Mouse (Mus musculus) adipocyte (in vitro differentiated cells): ENCODE results near the gene Mthfd2.
"Not testable (repeated sequence)": the region's sequence is repeated elsewhere in the genome, so short reads cannot be mapped to it uniquely, and the experiment has no call there.

ENCODE experiments used
- DNase-seq: peaks from one replicate; pipeline ENCODE4 v3.0.0-alpha.2; 2016; ENCODE audit warnings: low spot score

Mthfd2 gene

GRCm38 (mm10) chr6:83325525-83326393 lies at the start of gene Mthfd2, which contains the start of gene Mob1a:
TSS of gene Mthfd2 (minus strand) at chr6:83325908.
TSS of gene Mob1a (plus strand) at chr6:83326016.
- DNase-seq: peak; percentile 98

DNA sequence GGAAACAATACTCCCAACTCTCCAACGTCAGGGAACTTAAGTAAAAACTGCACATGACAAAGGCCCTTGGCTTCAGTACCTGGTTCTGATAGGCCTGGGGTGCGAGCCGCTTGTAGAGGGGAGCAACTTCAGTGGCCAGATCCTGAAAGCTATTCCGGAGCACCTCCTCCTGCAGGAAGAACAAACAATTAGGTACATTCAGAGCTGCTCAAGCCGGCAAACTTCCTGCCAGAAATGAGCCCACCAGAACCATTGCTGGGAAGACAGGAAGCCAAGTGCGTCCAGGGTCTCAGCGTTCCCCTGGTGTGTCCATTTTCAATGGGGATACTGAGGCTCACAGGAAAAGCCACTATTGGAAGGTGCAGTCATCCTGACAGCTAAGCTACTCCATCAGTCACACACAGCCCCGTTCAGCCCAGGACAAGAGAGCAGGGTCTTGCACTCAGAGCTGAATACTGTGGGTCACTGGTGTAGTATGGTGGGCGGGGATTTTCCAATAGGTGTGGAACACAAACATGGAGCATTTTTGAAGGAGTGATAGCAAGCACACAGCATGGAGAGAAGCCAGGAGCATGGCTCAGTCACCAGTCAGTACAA lies 48.1 kb upstream of the Mthfd2 start:
- no peak for DNase-seq

GRCm38 (mm10) chr6:83371350-83371749 lies 45.6 kb upstream of the Mthfd2 start:
- no peak for DNase-seq

DNA sequence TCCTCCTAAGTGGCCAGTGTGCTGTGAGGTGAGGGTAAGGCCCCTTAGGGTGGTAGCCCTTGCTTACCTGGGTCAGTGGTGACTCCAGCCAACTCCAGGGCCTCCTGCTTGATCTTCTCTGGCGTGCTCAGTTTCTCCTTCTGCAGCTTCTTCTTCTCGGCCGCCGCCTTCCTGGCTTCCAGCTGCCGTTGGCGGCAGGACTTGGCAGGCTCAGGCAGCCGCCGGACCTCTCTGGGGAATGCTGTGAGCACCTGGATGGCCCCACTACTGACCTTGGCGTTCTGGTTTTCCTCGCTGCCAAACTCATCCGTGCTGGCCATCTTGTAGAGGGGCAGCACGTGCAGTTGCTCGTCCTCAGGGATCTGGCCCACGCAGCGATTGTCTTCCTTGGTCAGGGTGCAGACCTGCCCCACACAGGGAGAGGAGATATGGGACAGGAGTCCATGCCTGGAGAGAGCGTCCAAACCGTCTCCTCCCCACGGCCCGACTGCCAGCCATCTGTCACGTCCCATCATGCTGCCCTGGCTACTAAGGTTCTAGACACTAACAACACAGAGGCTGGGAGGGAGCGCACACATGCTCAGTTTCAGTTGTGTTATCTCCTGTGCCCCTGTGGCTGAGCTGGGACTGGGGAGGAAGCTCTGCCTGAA lies 44.7 kb upstream of the Mthfd2 start:
- no peak for DNase-seq

GRCm38 (mm10) chr6:83363075-83363474 lies 37.4 kb upstream of the Mthfd2 start:
- DNase-seq: no peak

DNA sequence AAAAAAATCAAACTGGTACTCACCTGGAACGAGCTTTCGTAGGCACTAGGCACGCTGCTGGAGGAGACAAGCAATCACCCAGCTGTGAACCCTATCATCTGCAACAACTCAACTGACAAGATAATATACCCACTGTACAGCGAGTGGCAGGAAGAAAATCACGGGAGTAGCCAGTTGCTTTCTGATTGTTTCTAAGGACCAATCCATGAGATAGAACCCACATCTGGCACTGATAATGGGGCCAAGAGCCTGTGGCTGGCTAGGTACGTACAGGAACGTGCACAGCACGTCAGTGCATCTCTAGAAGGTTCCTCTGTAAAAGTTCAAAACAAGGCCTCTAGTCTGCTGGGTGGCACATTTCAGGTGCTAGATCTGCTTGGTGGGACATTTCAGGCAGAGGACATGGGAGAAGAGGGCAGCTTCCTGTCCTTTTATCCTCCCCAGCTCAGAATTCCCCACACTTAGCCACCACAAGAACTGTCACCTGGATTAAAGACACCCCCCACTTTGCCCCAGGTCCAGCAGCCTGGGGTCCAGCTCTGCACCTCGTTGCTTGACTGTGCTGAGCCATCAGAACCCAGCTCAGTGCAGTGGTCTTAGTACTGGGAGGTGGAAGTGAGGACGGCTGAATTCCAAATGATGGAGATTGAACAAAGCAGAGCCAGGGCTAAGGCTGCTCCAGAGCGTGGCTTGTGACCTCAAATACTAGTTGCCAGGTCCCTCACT lies 36.0 kb upstream of the Mthfd2 start:
- no peak for DNase-seq

DNA sequence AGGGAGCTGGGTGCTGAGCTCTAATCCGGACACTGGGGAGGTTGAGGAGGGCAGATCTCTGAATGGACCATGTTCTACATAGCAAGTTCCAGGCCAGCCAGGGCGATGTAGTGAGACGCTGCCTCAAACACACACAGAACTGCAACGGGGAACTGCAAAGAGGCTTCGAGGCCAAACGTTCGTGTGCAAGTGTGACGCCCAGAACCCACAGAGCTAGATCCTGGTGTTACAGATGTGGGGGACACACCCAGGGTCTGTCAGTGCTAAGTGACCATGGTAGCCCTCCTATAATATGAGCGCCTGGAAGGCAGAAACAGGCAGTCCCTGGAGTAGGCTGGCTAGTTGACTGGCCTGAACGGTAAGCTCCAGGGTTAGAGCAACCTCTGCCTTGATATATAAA lies 31.7 kb upstream of the Mthfd2 start:
- DNase-seq: no peak

GRCm38 (mm10) chr6:83356569-83357138 lies 30.9 kb upstream of the Mthfd2 start:
- DNase-seq: peak; percentile 85

DNA sequence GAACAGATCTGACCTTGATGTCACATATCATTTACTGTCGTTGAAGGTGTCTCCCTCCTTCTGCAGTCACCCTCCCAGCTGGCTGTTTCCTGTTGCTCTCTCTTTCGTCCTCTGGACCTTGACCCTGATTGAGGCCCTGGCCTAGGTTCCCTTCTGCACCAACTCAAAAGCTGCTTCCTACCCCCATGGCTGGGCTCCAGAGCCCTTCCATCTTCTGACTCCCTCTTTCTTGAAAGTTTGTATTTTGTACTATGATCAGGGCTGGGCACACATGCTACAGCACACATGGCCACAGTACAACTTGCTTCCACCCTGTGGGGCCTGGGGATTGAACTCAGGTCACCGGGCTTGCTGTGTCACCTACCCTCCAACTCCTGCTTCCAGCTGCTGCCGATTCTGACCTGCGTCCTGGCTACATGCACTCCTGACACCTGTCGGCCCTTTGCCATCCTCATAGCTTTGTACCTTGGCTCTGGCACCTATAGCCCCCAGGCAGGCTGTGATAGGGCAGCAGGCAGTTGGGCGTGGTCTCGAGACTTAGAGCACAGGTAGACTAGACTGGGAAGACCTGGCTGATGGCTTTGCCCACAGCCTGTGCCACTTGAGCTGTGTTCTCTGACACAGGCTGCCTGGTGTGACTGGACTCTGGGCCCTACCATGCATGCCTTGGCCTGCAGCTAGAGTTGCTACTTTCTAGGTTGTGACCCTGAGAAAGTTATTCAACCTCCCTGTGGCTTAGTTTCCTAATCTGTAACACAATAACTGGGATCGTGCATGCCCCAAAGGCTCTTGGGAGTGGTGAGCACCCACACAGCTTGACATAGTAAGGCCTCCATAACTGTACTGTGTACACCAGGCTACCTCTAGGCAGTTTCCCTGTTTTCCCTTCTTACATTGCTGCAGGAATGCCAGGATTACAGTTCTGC lies 29.4 kb upstream of the Mthfd2 start:
- no peak for DNase-seq

- no peak for DNase-seq
These were observed 27.1 kb upstream of the Mthfd2 start for GRCm38 (mm10) chr6:83352666-83353410.

GRCm38 (mm10) chr6:83351490-83352160 lies 25.9 kb upstream of the Mthfd2 start:
- DNase-seq: no peak

- DNase-seq: no peak
These were observed 25.2 kb upstream of the Mthfd2 start for GRCm38 (mm10) chr6:83350851-83351405.

DNA sequence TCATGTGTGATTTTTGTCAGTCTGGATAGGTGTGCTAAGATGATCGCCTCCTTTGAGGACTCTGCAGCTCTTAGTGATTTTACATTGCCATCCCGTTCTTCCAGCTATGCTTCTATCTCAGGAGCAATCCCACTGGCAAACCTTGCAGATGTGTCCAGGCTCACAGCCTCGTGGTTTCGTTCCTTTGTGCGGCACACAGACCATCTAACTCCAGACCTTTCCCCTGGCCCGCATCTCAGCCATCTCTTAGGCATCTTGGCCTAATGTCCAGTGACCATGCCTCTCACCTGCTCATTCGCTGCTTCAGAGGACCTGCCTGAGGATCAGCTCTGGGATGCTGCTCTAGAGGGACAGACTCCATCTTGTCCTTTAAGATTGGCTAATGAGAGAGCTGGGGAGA lies 24.5 kb upstream of the Mthfd2 start:
- no peak for DNase-seq

DNA sequence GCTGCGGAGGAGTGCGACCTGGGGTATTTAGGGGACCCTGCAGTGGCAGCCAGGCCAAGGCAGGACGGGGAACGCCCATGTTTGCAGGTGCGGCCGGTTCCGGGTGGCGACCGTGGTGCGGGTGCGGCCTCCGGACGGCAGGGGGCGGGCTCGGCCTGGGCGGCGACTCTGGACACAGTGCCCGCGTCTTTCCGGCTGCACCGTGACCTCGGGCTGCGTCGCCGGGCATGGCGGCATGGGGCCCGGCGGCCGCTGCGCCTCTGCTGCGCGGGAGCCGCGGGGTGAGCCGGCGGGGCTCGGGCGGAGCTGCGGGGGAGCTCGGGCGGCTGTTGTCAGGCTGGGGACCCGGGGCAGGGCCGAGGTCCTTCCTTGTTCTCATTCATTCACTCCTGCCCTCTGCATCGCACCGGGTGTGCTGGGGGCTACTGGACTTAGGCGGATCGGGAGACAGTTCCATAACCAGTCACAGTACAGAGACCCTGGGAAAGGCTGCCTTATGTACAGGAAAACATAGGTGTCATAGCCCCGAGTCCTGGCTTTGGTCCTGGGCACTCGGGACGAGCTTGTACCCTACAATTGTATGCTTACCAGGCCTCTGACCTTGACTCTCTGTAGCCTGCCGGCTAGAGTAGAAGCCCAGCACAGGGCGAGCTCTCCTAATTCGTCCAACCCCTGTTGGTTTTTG lies 23.7 kb upstream of the Mthfd2 start:
- DNase-seq: peak; percentile 82

DNA sequence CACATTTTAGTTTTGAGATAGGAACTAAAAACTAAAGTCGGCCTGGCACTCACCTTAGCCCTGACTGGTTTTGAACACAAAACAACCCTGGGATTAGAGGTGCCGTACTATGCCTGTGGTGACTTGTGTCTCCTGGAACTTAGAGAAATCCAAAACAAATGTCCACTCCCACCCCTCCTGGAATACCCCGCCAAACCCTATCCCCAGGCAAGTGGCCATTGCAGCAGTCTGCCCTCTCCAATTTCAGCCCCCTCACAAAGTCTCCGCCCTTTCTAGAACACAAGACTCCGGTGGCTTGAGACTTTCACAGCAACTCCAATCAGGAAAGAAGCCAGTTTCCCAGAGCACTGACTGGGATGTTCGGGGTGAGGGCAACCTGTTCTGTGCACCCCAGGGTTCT lies 23.2 kb upstream of the Mthfd2 start, which contains the start of gene Bola3:
Gene Bola3, plus strand, starts transcription at position 275 of the 400 bp plus-strand sequence.
- no peak for DNase-seq

DNA sequence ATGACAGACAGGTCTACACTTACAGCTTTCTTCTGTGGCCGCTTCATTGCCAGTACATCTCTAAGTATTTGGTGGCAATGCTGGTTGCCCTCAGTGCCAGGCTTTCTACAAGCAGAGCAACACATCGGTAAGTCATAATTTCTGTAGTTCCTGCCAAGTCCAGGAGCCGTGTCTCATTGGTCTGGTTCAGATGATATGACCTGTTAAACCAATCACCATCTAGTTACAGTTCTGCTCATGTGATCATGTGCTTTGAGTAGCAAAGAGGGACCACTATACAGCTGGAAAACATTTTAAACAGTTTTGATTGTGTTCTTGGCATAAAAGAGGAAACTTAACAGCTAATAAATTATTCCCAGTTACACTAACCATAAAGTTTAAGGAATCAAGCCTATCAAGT lies 22.2 kb upstream of the Mthfd2 start:
- peak; percentile 36 for DNase-seq

- not testable (repeated sequence) for DNase-seq
These were observed 19.6 kb upstream of the Mthfd2 start for GRCm38 (mm10) chr6:83345285-83345684.

GRCm38 (mm10) chr6:83342957-83343356 lies 17.2 kb upstream of the Mthfd2 start:
- no peak for DNase-seq
